Mouse (Mus musculus): ENCODE data around the gene Cdc42ep2. TPM values are rescaled to one million over a fixed set of nuclear protein-coding genes. Genes with fewer than 3 reads are reported as not detected.

The Cdc42ep2 gene
- total and polyA plus RNA-seq, 3 experiments = 0.13 to 0.25 (median 0.20) TPM

DNA sequence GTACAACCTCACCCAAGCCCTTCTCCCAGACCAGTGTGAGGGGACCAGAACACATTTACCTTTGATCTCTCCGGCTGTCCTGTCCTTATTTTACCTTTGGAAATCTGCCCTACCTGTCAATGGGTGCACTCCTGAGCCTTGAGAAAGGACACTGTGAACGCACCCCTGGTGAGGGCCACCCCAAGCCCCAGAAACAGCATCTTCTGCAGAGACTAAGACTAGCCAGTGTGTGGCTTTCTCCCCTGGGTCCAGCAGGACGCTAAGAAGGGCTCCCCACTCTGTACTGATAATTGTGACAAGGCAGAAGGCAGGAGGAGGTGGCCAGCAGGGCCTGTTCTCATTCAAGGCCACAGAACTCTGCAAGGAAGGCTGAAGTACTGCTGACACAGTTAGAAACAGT is 45.7 kb downstream of the Cdc42ep2 start:
- Histone ChIP-seq H3K79me2 (replicated peaks; ENCODE audit: control insufficient read depth, extremely low read depth, insufficient read depth, poor library complexity, severe bottlenecking) (peaks cover 4% of the 10 kb centered on the region; the same call in 1 of the 2 replicates), H3K4me3 (replicated peaks in 1 of 3; ENCODE audit: low read depth in 2 of 3, low read length in 2 of 3, poor library complexity in 1 of 3) (peak overlapping the region in 1 of 3 experiments; percentile 57), H3K36me3 (replicated peaks in 1 of 2; ENCODE audit: control insufficient read depth in 1 of 2, insufficient read depth in 1 of 2, low read length in 1 of 2) (peaks cover 24 to 42% of the 10 kb centered on the region in 2 experiments), H3K27ac (ENCODE audit: insufficient read depth, low read depth) (no peak overlapping the region), H3K9ac (ENCODE audit: insufficient read depth, low read depth) (peak overlapping the region; percentile 50; the same call in 1 of the 2 replicates), H3K27me3 (replicated peaks) (no peaks in the 10 kb centered on the region), H3K9me3 (replicated peaks; ENCODE audit: low read length) (no peaks in the 10 kb centered on the region), H3K4me1 (ENCODE audit: control insufficient read depth in 1 of 2, insufficient read depth in 2 of 2) (peaks cover 14 to 45% of the 10 kb centered on the region in 2 experiments), H3K4me2 (ENCODE audit: insufficient read depth, low read depth, poor library complexity, severe bottlenecking) (0 out of 2 replicates have a peak overlapping the region, but pooled peaks have one; percentile 4)
- in situ Hi-C loops (cut with MboI; ENCODE audit: low pct_ligation_motif_present, low pct_unique_long_range_greater_than_20kb, low sequenced_read_pairs) (loop anchor here (5.0 kb wide), 1 partner anchor 92 kb away; no protein-coding TSS in a partner anchor), dilution Hi-C loops (cut with MboI; ENCODE audit: extremely low pct_ligation_motif_present, extremely low pct_unique_long_range_greater_than_20kb, low sequenced_read_pairs) (no loop called here)
- TF ChIP-seq NRF1 (IDR thresholded peaks at IDR 0.05; ENCODE audit: low read depth, low read length) (no peak), IRF4 (IDR thresholded peaks at IDR 0.05; ENCODE audit: low read depth, low read length) (no peak), POLR2A (IDR thresholded peaks at IDR 0.05; ENCODE audit: low read depth, low read length) (no peak), ELF1 (IDR thresholded peaks at IDR 0.05; ENCODE audit: low read depth, low read length) (no peak), CTCF (conservative IDR thresholded peaks at IDR 0.05 in 1 of 2, IDR thresholded peaks at IDR 0.05 in 1 of 2; ENCODE audit: low read depth in 2 of 2, low read length in 2 of 2) (no peak), ZC3H11A (IDR thresholded peaks at IDR 0.05; ENCODE audit: low read depth, low read length) (no peak), CHD1 (IDR thresholded peaks at IDR 0.05; ENCODE audit: low read depth, low read length) (no peak), MEF2A (IDR thresholded peaks at IDR 0.05; ENCODE audit: borderline replicate concordance, low read depth, low read length) (no peak), MAFK (IDR thresholded peaks at IDR 0.05; ENCODE audit: insufficient replicate concordance, low read length) (no peak), PAX5 (IDR thresholded peaks at IDR 0.05; ENCODE audit: low read length) (no peak), ZMIZ1 (IDR thresholded peaks at IDR 0.05; ENCODE audit: low read depth, low read length) (no peak), CHD2 (IDR thresholded peaks at IDR 0.05; ENCODE audit: low read length) (no peak), TBP (conservative IDR thresholded peaks at IDR 0.05; ENCODE audit: low read depth, low read length) (no peak), MYC (IDR thresholded peaks at IDR 0.05; ENCODE audit: low read depth, low read length) (no peak), UBTF (IDR thresholded peaks at IDR 0.05; ENCODE audit: low read depth, low read length) (no peak), ETS1 (conservative IDR thresholded peaks at IDR 0.05; ENCODE audit: low read depth, low read length) (no peak), EP300 (IDR thresholded peaks at IDR 0.05; ENCODE audit: low read length) (no peak), MAX (IDR thresholded peaks at IDR 0.05; ENCODE audit: low read length) (no peak)
- no peak for DNase-seq (ENCODE audit: extremely low read depth)

DNA sequence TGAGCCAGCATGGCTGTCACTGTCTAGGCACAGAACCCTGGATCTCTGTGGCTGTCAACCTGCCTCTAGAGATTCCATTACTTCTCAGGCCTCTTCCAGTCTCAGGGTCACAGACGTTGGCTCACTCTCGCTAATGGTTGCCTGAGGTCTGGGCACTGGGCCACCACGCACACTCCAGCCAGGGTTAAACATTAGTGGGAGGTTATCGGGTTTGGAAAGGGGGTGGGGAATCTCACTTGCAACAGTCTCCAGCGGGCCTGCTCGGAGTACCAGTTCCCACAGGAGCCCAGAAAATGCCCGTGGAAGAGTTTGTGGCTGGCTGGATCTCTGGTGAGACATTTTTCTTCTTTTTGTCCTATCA is 46.3 kb downstream of the Cdc42ep2 start:
- H3K79me2 ChIP-seq (replicated peaks; ENCODE audit: control insufficient read depth, extremely low read depth, insufficient read depth, poor library complexity, severe bottlenecking) = peaks cover 4% of the 10 kb centered on the region; the same call in 1 of the 2 replicates
- H3K4me3 ChIP-seq (replicated peaks in 1 of 3; ENCODE audit: low read depth in 2 of 3, low read length in 2 of 3, poor library complexity in 1 of 3) = peak overlapping the region; percentile 44 to 57 (median 46)
- H3K27ac ChIP-seq (ENCODE audit: insufficient read depth, low read depth) = peak overlapping the region; percentile 12; the same call in 1 of the 2 replicates
- peak overlapping the region; percentile 88 for H3K4me2 ChIP-seq (ENCODE audit: insufficient read depth, low read depth, poor library complexity, severe bottlenecking)
- H3K27me3 ChIP-seq (replicated peaks) = no peaks in the 10 kb centered on the region
- in situ Hi-C loops (cut with MboI; ENCODE audit: low pct_ligation_motif_present, low pct_unique_long_range_greater_than_20kb, low sequenced_read_pairs) (loop anchor here (5.0 kb wide), 1 partner anchor 91 kb away; no protein-coding TSS in a partner anchor), dilution Hi-C loops (cut with MboI; ENCODE audit: extremely low pct_ligation_motif_present, extremely low pct_unique_long_range_greater_than_20kb, low sequenced_read_pairs) (no loop called here)
- TF ChIP-seq CTCF (conservative IDR thresholded peaks at IDR 0.05 in 1 of 2, IDR thresholded peaks at IDR 0.05 in 1 of 2; ENCODE audit: low read depth in 2 of 2, low read length in 2 of 2) (no peak), TBP (conservative IDR thresholded peaks at IDR 0.05; ENCODE audit: low read depth, low read length) (no peak), ELF1 (IDR thresholded peaks at IDR 0.05; ENCODE audit: low read depth, low read length) (no peak), MAX (IDR thresholded peaks at IDR 0.05; ENCODE audit: low read length) (no peak)
- no peaks in the 10 kb centered on the region for H3K9me3 ChIP-seq (replicated peaks; ENCODE audit: low read length)
- DNase-seq (ENCODE audit: extremely low read depth) = no peak
- H3K9ac ChIP-seq (ENCODE audit: insufficient read depth, low read depth) = peak overlapping the region; percentile 50
- H3K4me1 ChIP-seq (ENCODE audit: control insufficient read depth in 1 of 2, insufficient read depth in 2 of 2) = peaks cover 15 to 50% of the 10 kb centered on the region in 2 experiments
- peaks cover 19 to 39% of the 10 kb centered on the region in 2 experiments for H3K36me3 ChIP-seq (replicated peaks in 1 of 2; ENCODE audit: control insufficient read depth in 1 of 2, insufficient read depth in 1 of 2, low read length in 1 of 2)
